Mouse (Mus musculus) cortical plate, adult 2 months (tissue): ENCODE results near the gene Shc4.
A peak's percentile ranks its signal among the peaks of the same experiment; 100 is the strongest.

Experiments used
- CTCF ChIP-seq: fragments of 200-500 bp; IDR thresholded peaks from 2 replicates; pipeline ENCODE4 v1.5.1; 2011; ENCODE audit warnings: mild to moderate bottlenecking, control low read depth, low read length; ENCODE audit not compliant: insufficient read depth; ENCODE audit errors: extremely low read depth
- POLR2A ChIP-seq: fragments of 200-500 bp; IDR thresholded peaks from 2 replicates; pipeline ENCODE4 v1.6.1; 2011; ENCODE audit warnings: mild to moderate bottlenecking, low read length, control low read depth; ENCODE audit not compliant: insufficient read depth; ENCODE audit errors: extremely low read depth

- peak; percentile 66 for TF ChIP-seq CTCF
- no peak for TF ChIP-seq POLR2A
These were observed 41.1 kb upstream of the Shc4 start for GRCm38 (mm10) chr2:125765029-125765428.
